Mouse (Mus musculus) heart, embryonic 15.5 days (tissue): ENCODE results near the gene Gpx5. TPM values are rescaled to one million over a fixed set of nuclear protein-coding genes. Genes with fewer than 3 reads are reported as not detected.

ENCODE experiments used
- ATAC-seq: fragments of 200-750 bp; cut with Nextera tagmentation; replicated peaks from 2 replicates; pipeline ENCODE4 v1.8.0; 2017; ENCODE audit warnings: low read depth, moderate TSS enrichment; ENCODE audit not compliant: insufficient number of reproducible peaks, insufficient read depth, low FRiP score
- H3K27ac ChIP-seq: fragments of 300-500 bp; sonication (generic); 2 replicates; pipeline ENCODE4 v1.5.1; 2015; ENCODE audit warnings: mild to moderate bottlenecking, inconsistent platforms
- H3K27me3 ChIP-seq: fragments of 300-500 bp; sonication (generic); 2 replicates; pipeline ENCODE4 v1.6.1; 2015; ENCODE audit warnings: inconsistent platforms
- H3K36me3 ChIP-seq: fragments of 300-500 bp; sonication (generic); 2 replicates; pipeline ENCODE4 v1.6.1; 2015; ENCODE audit warnings: mild to moderate bottlenecking, inconsistent platforms
- H3K4me1 ChIP-seq: fragments of 300-500 bp; sonication (generic); replicated peaks from 2 replicates; pipeline ENCODE4 v1.6.1; 2015; ENCODE audit warnings: inconsistent platforms
- H3K4me2 ChIP-seq: fragments of 300-500 bp; sonication (generic); 2 replicates; pipeline ENCODE4 v1.6.1; 2015; ENCODE audit warnings: inconsistent platforms, mild to moderate bottlenecking, moderate library complexity
- H3K4me3 ChIP-seq: fragments of 300-500 bp; sonication (generic); 2 replicates; pipeline ENCODE4 v1.5.1; 2015; ENCODE audit warnings: mild to moderate bottlenecking, inconsistent platforms
- H3K9ac ChIP-seq: fragments of 300-500 bp; sonication (generic); 2 replicates; pipeline ENCODE4 v1.6.1; 2015; ENCODE audit warnings: mild to moderate bottlenecking, inconsistent platforms
- H3K9me3 ChIP-seq: fragments of 300-500 bp; sonication (generic); replicated peaks from 2 replicates; pipeline ENCODE4 v1.6.1; 2016; ENCODE audit warnings: inconsistent platforms
- WGBS: fragments of 180-500 bp; shearing (Covaris S2); methylation state at CpG from one replicate; pipeline ENCODE4 v1.1.7; 2015; ENCODE audit warnings: mixed read lengths; 5-methylcytosine and 5-hydroxymethylcytosine counted together
- polyA plus RNA-seq: library from polyadenylated mRNA; unstranded; fragments of >200 nt; fragmentation: Nextera tagmentation; extraction: Ambion mirVana; gene quantifications from 2 replicates; pipeline ENCODE4 v1.2.1, GENCODE M21; 2015

Gpx5 gene
- polyA plus RNA-seq, result not detected in 2 replicates

GRCm38 (mm10) chr13:21292631-21293030, at the start of gene Gpx5:
Gene Gpx5 (minus strand): TSS chr13:21292731.
- Histone ChIP-seq H3K9ac (no peak within 1 kb of the TSS), H3K4me3 (no peak within 1 kb of the TSS), H3K9me3 (no peaks in the 10 kb centered on the region), H3K27me3 (no peaks in the 10 kb centered on the region), H3K4me1 (no peaks in the 10 kb centered on the region), H3K27ac (no peak within 1 kb of the TSS), H3K4me2 (no peak within 1 kb of the TSS), H3K36me3 (no peaks in the 10 kb centered on the region)
- WGBS, result 83% methylated on average over 6 of the region's 6 CpGs
- ATAC-seq, result no peak

- no peak overlapping the region for H3K27ac ChIP-seq
- H3K4me3 ChIP-seq, result peak overlapping the region; percentile 48
- peak overlapping the region; percentile 26; the same call in 1 of the 2 replicates for H3K9ac ChIP-seq
- H3K9me3 ChIP-seq, result no peaks in the 10 kb centered on the region
- ATAC-seq, result no peak
- peaks cover 5% of the 10 kb centered on the region for H3K4me1 ChIP-seq
- no peaks in the 10 kb centered on the region for H3K27me3 ChIP-seq
- under 1% methylated on average over 9 of the region's 9 CpGs for WGBS
- H3K36me3 ChIP-seq, result no peaks in the 10 kb centered on the region
- peak overlapping the region; percentile 73 for H3K4me2 ChIP-seq
Measured at GRCm38 (mm10) chr13:21327424-21327823, 34.9 kb upstream of the Gpx5 start.

- H3K4me1 ChIP-seq, result peaks cover 5% of the 10 kb centered on the region
- H3K27ac ChIP-seq, result no peak overlapping the region
- H3K9me3 ChIP-seq, result no peaks in the 10 kb centered on the region
- no peak for ATAC-seq
- peak overlapping the region; percentile 73 for H3K4me2 ChIP-seq
- H3K9ac ChIP-seq, result peak overlapping the region; percentile 13; the same call in 1 of the 2 replicates
- no peaks in the 10 kb centered on the region for H3K36me3 ChIP-seq
- under 1% methylated on average over 24 of the region's 24 CpGs for WGBS
- H3K4me3 ChIP-seq, result peak overlapping the region; percentile 48
- H3K27me3 ChIP-seq, result no peaks in the 10 kb centered on the region
Measured at GRCm38 (mm10) chr13:21326657-21327211, 34.2 kb upstream of the Gpx5 start.

GRCm38 (mm10) chr13:21326191-21326590, 33.7 kb upstream of the Gpx5 start:
- Histone ChIP-seq H3K9me3 (no peaks in the 10 kb centered on the region), H3K36me3 (no peaks in the 10 kb centered on the region), H3K9ac (no peak overlapping the region), H3K27ac (no peak overlapping the region), H3K4me3 (peak overlapping the region; percentile 48), H3K27me3 (no peaks in the 10 kb centered on the region), H3K4me2 (peak overlapping the region; percentile 73), H3K4me1 (peaks cover 5% of the 10 kb centered on the region)
- ATAC-seq, result no peak
- 7% methylated on average over 4 of the region's 4 CpGs for WGBS

- peaks cover 5% of the 10 kb centered on the region for H3K4me1 ChIP-seq
- H3K4me3 ChIP-seq, result peak overlapping the region; percentile 38; the same call in 1 of the 2 replicates
- no peak for ATAC-seq
- H3K9me3 ChIP-seq, result no peaks in the 10 kb centered on the region
- 61% methylated on average over 6 of the region's 6 CpGs for WGBS
- H3K27ac ChIP-seq, result no peak overlapping the region
- no peaks in the 10 kb centered on the region for H3K36me3 ChIP-seq
- no peak overlapping the region for H3K9ac ChIP-seq
- 0 out of 2 replicates have a peak, but pooled peaks cover 3% of the 10 kb centered on the region for H3K27me3 ChIP-seq
- peak overlapping the region; percentile 51 for H3K4me2 ChIP-seq
Measured at GRCm38 (mm10) chr13:21323405-21323804, 30.9 kb upstream of the Gpx5 start.

- H3K4me3 ChIP-seq, result peak overlapping the region; percentile 38
- H3K9me3 ChIP-seq, result no peaks in the 10 kb centered on the region
- ATAC-seq, result no peak
- no peak overlapping the region for H3K27ac ChIP-seq
- 0 out of 2 replicates have a peak, but pooled peaks cover 3% of the 10 kb centered on the region for H3K27me3 ChIP-seq
- peaks cover 5% of the 10 kb centered on the region for H3K4me1 ChIP-seq
- no peak overlapping the region for H3K9ac ChIP-seq
- peak overlapping the region; percentile 51 for H3K4me2 ChIP-seq
- H3K36me3 ChIP-seq, result no peaks in the 10 kb centered on the region
- 18% methylated on average over 18 of the region's 18 CpGs for WGBS
Measured at GRCm38 (mm10) chr13:21322509-21323375, 30.2 kb upstream of the Gpx5 start.

- ATAC-seq, result no peak
- no peak overlapping the region for H3K27ac ChIP-seq
- H3K4me3 ChIP-seq, result peak overlapping the region; percentile 38
- H3K9me3 ChIP-seq, result no peaks in the 10 kb centered on the region
- no peaks in the 10 kb centered on the region for H3K36me3 ChIP-seq
- H3K9ac ChIP-seq, result no peak overlapping the region; the same call in 1 of the 2 replicates
- H3K27me3 ChIP-seq, result 0 out of 2 replicates have a peak, but pooled peaks cover 3% of the 10 kb centered on the region
- 4% methylated on average over 18 of the region's 18 CpGs for WGBS
- peak overlapping the region; percentile 51 for H3K4me2 ChIP-seq
- H3K4me1 ChIP-seq, result no peaks in the 10 kb centered on the region
Measured at GRCm38 (mm10) chr13:21321890-21322494, 29.5 kb upstream of the Gpx5 start.

- H3K9me3 ChIP-seq, result no peaks in the 10 kb centered on the region
- H3K4me2 ChIP-seq, result no peak overlapping the region
- no peak overlapping the region for H3K4me3 ChIP-seq
- H3K9ac ChIP-seq, result no peak overlapping the region
- 0 out of 2 replicates have a peak, but pooled peaks cover 3% of the 10 kb centered on the region for H3K27me3 ChIP-seq
- H3K27ac ChIP-seq, result no peak overlapping the region
- no peak for ATAC-seq
- H3K36me3 ChIP-seq, result no peaks in the 10 kb centered on the region
- no peaks in the 10 kb centered on the region for H3K4me1 ChIP-seq
- WGBS, result 45% methylated on average over 3 of the region's 3 CpGs
Measured at GRCm38 (mm10) chr13:21320262-21320661, 27.7 kb upstream of the Gpx5 start.

- Histone ChIP-seq H3K27ac (no peak overlapping the region), H3K9me3 (no peaks in the 10 kb centered on the region), H3K9ac (no peak overlapping the region), H3K36me3 (no peaks in the 10 kb centered on the region), H3K27me3 (no peaks in the 10 kb centered on the region), H3K4me1 (no peaks in the 10 kb centered on the region), H3K4me3 (no peak overlapping the region), H3K4me2 (no peak overlapping the region)
- 79% methylated on average over 4 of the region's 4 CpGs for WGBS
- no peak for ATAC-seq
Measured at GRCm38 (mm10) chr13:21313903-21314302, 21.4 kb upstream of the Gpx5 start.

- no peak overlapping the region for H3K27ac ChIP-seq
- no peaks in the 10 kb centered on the region for H3K27me3 ChIP-seq
- H3K9me3 ChIP-seq, result no peaks in the 10 kb centered on the region
- H3K9ac ChIP-seq, result no peak overlapping the region
- no peak overlapping the region for H3K4me3 ChIP-seq
- ATAC-seq, result no peak
- H3K4me2 ChIP-seq, result no peak overlapping the region
- no peaks in the 10 kb centered on the region for H3K4me1 ChIP-seq
- WGBS, result 37% methylated on average over 4 of the region's 5 CpGs
- H3K36me3 ChIP-seq, result no peaks in the 10 kb centered on the region
Measured at GRCm38 (mm10) chr13:21312854-21313253, 20.3 kb upstream of the Gpx5 start.

- Histone ChIP-seq H3K27me3 (no peaks in the 10 kb centered on the region), H3K4me2 (no peak within 1 kb of the TSS), H3K4me3 (no peak within 1 kb of the TSS), H3K36me3 (no peaks in the 10 kb centered on the region), H3K9ac (no peak within 1 kb of the TSS), H3K9me3 (no peaks in the 10 kb centered on the region), H3K27ac (no peak within 1 kb of the TSS), H3K4me1 (no peaks in the 10 kb centered on the region)
- no peak for ATAC-seq
- 19% methylated on average over 3 of the region's 3 CpGs for WGBS
Measured at GRCm38 (mm10) chr13:21311926-21312325, 19.4 kb upstream of the Gpx5 start, which contains the start of gene Gpx6. Gene Gpx6 (plus strand): TSS chr13:21312125.
